Mouse (Mus musculus): ENCODE measurements at regions not wholly inside any gene's neighbourhood (a gene's known extent, or its start where the extent isn't known, plus 50 kb on each side); places are given as distances from the start of the nearest gene placed in this dataset.

GRCm38 (mm10) chr1:137053134-137053533, 92.9 kb upstream of the Nr5a2 start:
- TF ChIP-seq CHD2 (IDR thresholded peaks at IDR 0.05; ENCODE audit: low read length), result no peak
- no peak for TF ChIP-seq MEF2A (IDR thresholded peaks at IDR 0.05; ENCODE audit: extremely low read depth, insufficient replicate concordance, low read depth, low read length, poor library complexity, severe bottlenecking)
- no peak for TF ChIP-seq ZNF384 (IDR thresholded peaks at IDR 0.05; ENCODE audit: low read depth, low read length)
- TF ChIP-seq NRF1 (IDR thresholded peaks at IDR 0.05; ENCODE audit: insufficient read depth, low read depth, low read length, poor library complexity, severe bottlenecking), result no peak
- no peak for TF ChIP-seq NELFE (IDR thresholded peaks at IDR 0.05; ENCODE audit: low read depth, low read length)
- no peak for TF ChIP-seq TBP (IDR thresholded peaks at IDR 0.05; ENCODE audit: low read depth, low read length)
- no peak for TF ChIP-seq ETS1 (IDR thresholded peaks at IDR 0.05; ENCODE audit: low read depth, low read length)
- no peak for TF ChIP-seq RAD21 (IDR thresholded peaks at IDR 0.05; ENCODE audit: low read depth, low read length)
- no peak for TF ChIP-seq USF1 (IDR thresholded peaks at IDR 0.05; ENCODE audit: low read depth, low read length)
- TF ChIP-seq ZC3H11A (IDR thresholded peaks at IDR 0.05; ENCODE audit: low read depth, low read length), result no peak
- TF ChIP-seq MAFK (IDR thresholded peaks at IDR 0.05; ENCODE audit: borderline replicate concordance, low read depth, low read length), result no peak
- no peak for TF ChIP-seq SIN3A (IDR thresholded peaks at IDR 0.05; ENCODE audit: low read length)
- TF ChIP-seq BHLHE40 (IDR thresholded peaks at IDR 0.05; ENCODE audit: borderline replicate concordance, low read depth, low read length), result no peak
- Histone ChIP-seq H3K9ac (ENCODE audit: control insufficient read depth, low read depth, low read length, poor library complexity, severe bottlenecking) (no peak overlapping the region), H3K27ac (ENCODE audit: control insufficient read depth, low read depth, low read length) (no peak overlapping the region), H3K4me3 (ENCODE audit: control insufficient read depth in 1 of 2, insufficient read depth in 1 of 2, low read depth in 2 of 2, low read length in 2 of 2) (no peak overlapping the region), H3K36me3 (ENCODE audit: control insufficient read depth in 1 of 2, insufficient read depth in 2 of 2, low read length in 2 of 2) (no peaks in the 10 kb centered on the region), H3K9me3 (replicated peaks; ENCODE audit: insufficient read depth, low read length) (no peaks in the 10 kb centered on the region), H3K4me1 (ENCODE audit: control insufficient read depth in 1 of 2, insufficient read depth in 2 of 2, low read length in 2 of 2) (no peaks in the 10 kb centered on the region), H3K79me2 (ENCODE audit: control insufficient read depth, insufficient read depth, low read length, poor library complexity) (no peaks in the 10 kb centered on the region), H3K27me3 (ENCODE audit: control insufficient read depth in 1 of 2, insufficient read depth in 2 of 2, low read length in 2 of 2) (no peaks in the 10 kb centered on the region)
- no peak for DNase-seq (ENCODE audit: low read depth, low spot score)

DNA sequence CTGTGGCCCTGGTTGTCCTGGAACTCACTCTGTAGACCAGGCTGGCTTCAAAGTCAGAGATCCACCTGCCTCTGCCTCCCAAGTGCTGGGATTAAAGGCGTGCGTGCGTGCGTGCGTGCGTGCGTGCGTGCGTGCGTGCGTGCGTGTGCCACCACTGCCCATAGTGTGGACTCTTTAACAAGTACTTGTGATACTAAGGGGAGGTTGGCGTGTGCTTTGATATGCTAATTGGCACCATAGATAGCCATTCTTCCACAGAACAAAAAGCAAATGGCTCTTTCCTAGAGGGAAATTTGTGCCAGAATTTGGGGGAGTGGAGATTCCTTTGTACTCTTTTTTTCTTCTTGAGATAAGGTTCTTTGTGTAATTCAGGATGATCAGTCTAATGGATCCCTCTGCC, 91.3 kb upstream of the Nr5a2 start:
- no peaks in the 10 kb centered on the region for H3K4me1 ChIP-seq (ENCODE audit: control insufficient read depth in 1 of 2, insufficient read depth in 2 of 2, low read length in 2 of 2)
- TF ChIP-seq MAZ (IDR thresholded peaks at IDR 0.05; ENCODE audit: low read depth, low read length) (no peak), RAD21 (IDR thresholded peaks at IDR 0.05; ENCODE audit: low read depth, low read length) (no peak), EP300 (IDR thresholded peaks at IDR 0.05; ENCODE audit: low read depth in 1 of 2, low read length in 2 of 2) (no peak), HCFC1 (IDR thresholded peaks at IDR 0.05; ENCODE audit: low read depth, low read length) (no peak), ETS1 (IDR thresholded peaks at IDR 0.05; ENCODE audit: low read depth, low read length) (no peak), ZKSCAN1 (IDR thresholded peaks at IDR 0.05; ENCODE audit: low read depth, low read length) (no peak), TBP (IDR thresholded peaks at IDR 0.05; ENCODE audit: low read depth, low read length) (no peak), POLR2AphosphoS5 (IDR thresholded peaks at IDR 0.05; ENCODE audit: borderline replicate concordance, low read depth, low read length) (no peak), ZMIZ1 (IDR thresholded peaks at IDR 0.05; ENCODE audit: low read depth, low read length) (no peak), ZC3H11A (IDR thresholded peaks at IDR 0.05; ENCODE audit: low read depth, low read length) (no peak), MYC (IDR thresholded peaks at IDR 0.05; ENCODE audit: low read depth, low read length) (no peak)
- no peak overlapping the region for H3K9ac ChIP-seq (ENCODE audit: control insufficient read depth, low read depth, low read length, poor library complexity, severe bottlenecking)
- no peak for DNase-seq (ENCODE audit: low read depth, low spot score)
- H3K36me3 ChIP-seq (ENCODE audit: control insufficient read depth in 1 of 2, insufficient read depth in 2 of 2, low read length in 2 of 2), result no peaks in the 10 kb centered on the region
- no peaks in the 10 kb centered on the region for H3K27me3 ChIP-seq (ENCODE audit: control insufficient read depth in 1 of 2, insufficient read depth in 2 of 2, low read length in 2 of 2)
- no peaks in the 10 kb centered on the region for H3K79me2 ChIP-seq (ENCODE audit: control insufficient read depth, insufficient read depth, low read length, poor library complexity)
- no peak overlapping the region for H3K27ac ChIP-seq (ENCODE audit: control insufficient read depth, low read depth, low read length)
- H3K9me3 ChIP-seq (replicated peaks; ENCODE audit: insufficient read depth, low read length), result no peaks in the 10 kb centered on the region
- no peak overlapping the region for H3K4me3 ChIP-seq (ENCODE audit: control insufficient read depth in 1 of 2, insufficient read depth in 1 of 2, low read depth in 2 of 2, low read length in 2 of 2)

All from MEL (cell line).